Mouse (Mus musculus): ENCODE data around the gene Gm28710. TPM values are rescaled to one million over a fixed set of nuclear protein-coding genes. Genes with fewer than 3 reads are reported as not detected.
A peak's percentile ranks its signal among the peaks of the same experiment; 100 is the strongest.

Gene Gm28710
- polyA plus RNA-seq, 1 experiment = not detected

DNA sequence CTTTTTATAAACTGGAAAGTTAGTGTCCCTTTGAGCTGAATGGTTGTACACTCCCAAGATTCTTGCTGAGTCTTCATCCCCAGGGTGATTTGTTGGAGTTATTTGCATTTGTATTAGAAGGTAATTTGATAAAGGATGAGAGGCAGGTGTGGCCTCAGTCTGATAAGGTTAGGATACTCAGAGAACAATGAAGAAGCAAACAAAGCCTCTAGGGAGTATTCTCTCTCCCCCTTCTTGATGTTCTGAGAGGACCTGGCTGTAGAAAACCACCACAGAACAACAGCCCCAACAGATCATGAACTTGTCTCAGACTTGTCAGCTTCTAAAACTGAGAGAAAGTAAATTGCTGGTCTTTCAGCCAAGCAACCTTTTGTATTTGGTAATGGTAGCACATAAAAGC is 47.4 kb downstream of the Gm28710 start:
- Histone ChIP-seq H3K27ac (ENCODE audit: insufficient read depth, low read length) (peak overlapping the region; percentile 61), H3K27me3 (ENCODE audit: control insufficient read depth, insufficient read depth, low read length, poor library complexity, severe bottlenecking) (no peaks in the 10 kb centered on the region), H3K4me3 (ENCODE audit: low read depth, low read length) (no peak overlapping the region), H3K9me3 (replicated peaks; ENCODE audit: control insufficient read depth, insufficient read depth, low read length, poor library complexity, severe bottlenecking) (no peaks in the 10 kb centered on the region), H3K36me3 (ENCODE audit: control insufficient read depth, insufficient read depth, low read length, poor library complexity, severe bottlenecking) (no peaks in the 10 kb centered on the region), H3K4me1 (ENCODE audit: control insufficient read depth, insufficient read depth, low read length) (no peaks in the 10 kb centered on the region), H3K9ac (ENCODE audit: low read depth, poor library complexity, severe bottlenecking) (no peak overlapping the region)
- TF ChIP-seq CTCF (IDR thresholded peaks at IDR 0.05; ENCODE audit: low read depth, low read length) (no peak), EP300 (IDR thresholded peaks at IDR 0.05; ENCODE audit: insufficient read depth, low read depth, low read length) (no peak), POLR2A (IDR thresholded peaks at IDR 0.05; ENCODE audit: insufficient read depth, low read length) (no peak)

DNA sequence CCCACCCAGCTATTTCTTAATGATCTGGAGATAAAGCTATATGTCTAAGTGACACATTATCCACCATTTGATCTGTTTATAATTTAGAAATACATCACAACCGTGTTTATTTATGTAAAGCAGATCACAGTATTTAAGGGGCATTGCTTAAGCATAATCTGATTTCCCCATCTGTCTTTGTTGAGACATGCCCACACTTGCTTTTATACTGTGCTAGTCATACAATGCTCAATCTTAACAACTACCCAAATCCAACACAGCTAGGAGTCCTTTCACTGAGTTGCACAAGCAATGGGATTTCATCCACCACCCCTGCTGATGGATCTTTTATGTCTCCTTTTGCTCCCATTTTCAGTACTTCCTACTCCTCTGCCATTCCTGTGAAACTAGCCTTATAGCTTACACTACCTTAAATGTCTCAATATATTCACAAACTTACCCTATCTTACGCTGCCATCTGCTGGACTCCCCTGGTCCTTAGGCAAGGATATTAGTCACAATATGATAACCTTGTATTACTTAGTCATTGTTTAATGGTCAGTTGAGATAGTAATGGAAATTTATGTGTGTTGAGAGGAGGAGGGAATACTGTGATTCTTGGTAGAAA is 77.8 kb downstream of the Gm28710 start:
- no peaks in the 10 kb centered on the region for H3K27me3 ChIP-seq (ENCODE audit: control insufficient read depth, insufficient read depth, low read length, poor library complexity, severe bottlenecking)
- H3K4me1 ChIP-seq (ENCODE audit: control insufficient read depth, insufficient read depth, low read length) = no peaks in the 10 kb centered on the region
- H3K9me3 ChIP-seq (replicated peaks; ENCODE audit: control insufficient read depth, insufficient read depth, low read length, poor library complexity, severe bottlenecking) = no peaks in the 10 kb centered on the region
- no peaks in the 10 kb centered on the region for H3K36me3 ChIP-seq (ENCODE audit: control insufficient read depth, insufficient read depth, low read length, poor library complexity, severe bottlenecking)
- H3K9ac ChIP-seq (ENCODE audit: low read depth, poor library complexity, severe bottlenecking) = no peak overlapping the region
- H3K27ac ChIP-seq (ENCODE audit: insufficient read depth, low read length) = no peak overlapping the region
- H3K4me3 ChIP-seq (ENCODE audit: low read depth, low read length) = no peak overlapping the region
- TF ChIP-seq CTCF (IDR thresholded peaks at IDR 0.05; ENCODE audit: low read depth, low read length) (peak; percentile 8), EP300 (IDR thresholded peaks at IDR 0.05; ENCODE audit: insufficient read depth, low read depth, low read length) (no peak)

DNA sequence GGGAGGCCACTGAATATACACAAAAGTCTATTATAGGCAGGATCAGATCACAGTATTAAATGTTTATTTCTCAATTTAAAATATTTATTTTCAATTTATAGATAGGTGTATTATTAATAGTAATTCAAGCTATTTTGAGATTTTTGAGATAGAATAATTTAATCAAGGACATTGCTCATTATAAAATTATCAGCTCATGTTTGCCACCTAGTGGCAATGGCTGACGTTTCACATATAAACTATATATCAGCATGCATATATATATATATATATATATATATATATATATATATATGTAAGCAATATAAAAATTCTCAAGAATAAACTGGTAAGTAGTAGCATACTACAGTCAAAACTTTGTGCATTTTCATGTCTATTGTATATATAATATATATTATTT is 102.6 kb downstream of the Gm28710 start:
- Histone ChIP-seq H3K27me3 (ENCODE audit: control insufficient read depth, insufficient read depth, low read length, poor library complexity, severe bottlenecking) (no peaks in the 10 kb centered on the region), H3K36me3 (ENCODE audit: control insufficient read depth, insufficient read depth, low read length, poor library complexity, severe bottlenecking) (no peaks in the 10 kb centered on the region), H3K9me3 (replicated peaks; ENCODE audit: control insufficient read depth, insufficient read depth, low read length, poor library complexity, severe bottlenecking) (no peaks in the 10 kb centered on the region), H3K27ac (ENCODE audit: insufficient read depth, low read length) (no peak overlapping the region), H3K9ac (ENCODE audit: low read depth, poor library complexity, severe bottlenecking) (no peak overlapping the region), H3K4me3 (ENCODE audit: low read depth, low read length) (no peak overlapping the region), H3K4me1 (ENCODE audit: control insufficient read depth, insufficient read depth, low read length) (no peaks in the 10 kb centered on the region)
- no peak for TF ChIP-seq EP300 (IDR thresholded peaks at IDR 0.05; ENCODE audit: insufficient read depth, low read depth, low read length)
- TF ChIP-seq CTCF (IDR thresholded peaks at IDR 0.05; ENCODE audit: low read depth, low read length) = no peak
- TF ChIP-seq POLR2A (IDR thresholded peaks at IDR 0.05; ENCODE audit: insufficient read depth, low read length) = no peak

DNA sequence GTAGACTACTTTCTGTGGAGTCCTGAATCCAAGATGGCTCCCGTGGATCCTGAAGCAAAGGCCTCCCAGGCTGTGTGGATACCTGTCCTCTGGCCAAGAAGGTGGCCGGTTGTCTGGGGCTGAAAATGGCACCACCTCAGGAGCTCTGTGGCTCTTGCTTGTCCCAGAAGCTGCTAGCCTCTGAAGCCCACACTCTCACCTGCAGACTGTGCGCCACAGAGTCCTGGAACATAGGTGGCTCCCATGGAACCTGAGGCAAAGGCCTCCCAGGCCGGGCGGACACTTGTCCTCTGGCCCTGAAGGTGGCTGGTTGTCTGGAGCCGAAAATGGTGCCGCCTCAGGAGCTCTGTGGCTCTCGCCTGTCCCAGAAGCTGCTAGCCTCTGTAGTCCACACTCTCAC is 128.2 kb downstream of the Gm28710 start:
- Histone ChIP-seq H3K27ac (ENCODE audit: insufficient read depth, low read length) (no peak overlapping the region), H3K36me3 (ENCODE audit: control insufficient read depth, insufficient read depth, low read length, poor library complexity, severe bottlenecking) (no peaks in the 10 kb centered on the region), H3K4me1 (ENCODE audit: control insufficient read depth, insufficient read depth, low read length) (no peaks in the 10 kb centered on the region), H3K27me3 (ENCODE audit: control insufficient read depth, insufficient read depth, low read length, poor library complexity, severe bottlenecking) (no peaks in the 10 kb centered on the region), H3K9me3 (replicated peaks; ENCODE audit: control insufficient read depth, insufficient read depth, low read length, poor library complexity, severe bottlenecking) (0 out of 2 replicates have a peak, but pooled peaks cover 2% of the 10 kb centered on the region), H3K9ac (ENCODE audit: low read depth, poor library complexity, severe bottlenecking) (no peak overlapping the region), H3K4me3 (ENCODE audit: low read depth, low read length) (no peak overlapping the region)
- TF ChIP-seq CTCF (IDR thresholded peaks at IDR 0.05; ENCODE audit: low read depth, low read length) = no peak
- TF ChIP-seq POLR2A (IDR thresholded peaks at IDR 0.05; ENCODE audit: insufficient read depth, low read length) = no peak
- no peak for TF ChIP-seq EP300 (IDR thresholded peaks at IDR 0.05; ENCODE audit: insufficient read depth, low read depth, low read length)

DNA sequence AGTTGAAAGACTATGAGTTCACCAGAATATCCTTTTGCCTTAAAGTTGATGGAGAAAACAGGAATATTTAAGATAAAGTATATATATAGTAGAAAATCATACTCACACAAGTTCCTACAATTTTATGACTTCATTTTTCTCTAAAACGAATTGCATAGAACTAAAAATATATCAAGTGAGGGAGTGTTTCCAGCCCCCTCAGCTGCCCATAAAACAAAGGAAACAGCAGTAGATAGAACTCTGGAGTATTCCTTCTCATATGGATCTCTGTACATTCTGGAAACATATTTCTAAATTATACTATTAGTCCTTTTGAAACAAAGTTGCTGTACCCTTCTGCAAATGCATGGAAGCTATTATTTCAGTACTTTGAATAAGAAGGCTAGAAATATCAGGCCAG is 130.9 kb downstream of the Gm28710 start:
- Histone ChIP-seq H3K4me1 (ENCODE audit: control insufficient read depth, insufficient read depth, low read length) (no peaks in the 10 kb centered on the region), H3K27ac (ENCODE audit: insufficient read depth, low read length) (no peak overlapping the region), H3K9me3 (replicated peaks; ENCODE audit: control insufficient read depth, insufficient read depth, low read length, poor library complexity, severe bottlenecking) (0 out of 2 replicates have a peak, but pooled peaks cover 2% of the 10 kb centered on the region), H3K4me3 (ENCODE audit: low read depth, low read length) (no peak overlapping the region), H3K36me3 (ENCODE audit: control insufficient read depth, insufficient read depth, low read length, poor library complexity, severe bottlenecking) (no peaks in the 10 kb centered on the region), H3K9ac (ENCODE audit: low read depth, poor library complexity, severe bottlenecking) (no peak overlapping the region), H3K27me3 (ENCODE audit: control insufficient read depth, insufficient read depth, low read length, poor library complexity, severe bottlenecking) (no peaks in the 10 kb centered on the region)
- TF ChIP-seq POLR2A (IDR thresholded peaks at IDR 0.05; ENCODE audit: insufficient read depth, low read length) (no peak), EP300 (IDR thresholded peaks at IDR 0.05; ENCODE audit: insufficient read depth, low read depth, low read length) (no peak), CTCF (IDR thresholded peaks at IDR 0.05; ENCODE audit: low read depth, low read length) (no peak)

Other genes with a start within 250 kb of the Gm28710 start
- not detected in 2 replicates for gene Hgf, start 238.3 kb upstream of the Gm28710 start, polyA plus RNA-seq (2011; ENCODE audit: insufficient read depth, insufficient read length, low read depth, missing spikeins)

All from ES-Bruce4 (cell line).